Mouse (Mus musculus) hindbrain, postnatal 0 days (tissue): ENCODE data around the gene Nudt21. TPM values are rescaled to one million over a fixed set of nuclear protein-coding genes. Genes with fewer than 3 reads are reported as not detected.
"Not testable (repeated sequence)": the region's sequence is repeated elsewhere in the genome, so short reads cannot be mapped to it uniquely, and the experiment has no call there.

ENCODE experiments used
- ATAC-seq: fragments of 200-750 bp; cut with Nextera tagmentation; 2 replicates; pipeline ENCODE4 v1.8.0; 2017; ENCODE audit warnings: mild to moderate bottlenecking, moderate TSS enrichment, moderate library complexity
- DNase-seq: peaks from one replicate; pipeline ENCODE4 v3.0.0-alpha.2; 2015; ENCODE audit warnings: low spot score
- H3K27ac ChIP-seq: fragments of 300-500 bp; sonication (generic); 2 replicates; pipeline ENCODE4 v1.5.1; 2014; ENCODE audit warnings: mild to moderate bottlenecking
- H3K27me3 ChIP-seq: fragments of 300-500 bp; sonication (generic); 2 replicates; pipeline ENCODE4 v1.6.1; 2014; ENCODE audit warnings: low read length, mixed read lengths; ENCODE audit not compliant: insufficient read depth
- H3K36me3 ChIP-seq: fragments of 300-500 bp; sonication (generic); 2 replicates; pipeline ENCODE4 v1.6.1; 2014; ENCODE audit warnings: low read length, mixed read lengths; ENCODE audit not compliant: insufficient read depth
- H3K4me1 ChIP-seq: fragments of 300-500 bp; sonication (generic); 2 replicates; pipeline ENCODE4 v1.6.1; 2014; ENCODE audit warnings: antibody characterized with exemption, low read length, mixed read lengths; ENCODE audit not compliant: insufficient read depth
- H3K4me2 ChIP-seq: fragments of 300-500 bp; sonication (generic); 2 replicates; pipeline ENCODE4 v1.6.1; 2014; ENCODE audit warnings: low read depth, mild to moderate bottlenecking, low read length, moderate library complexity, mixed read lengths
- H3K4me3 ChIP-seq: fragments of 300-500 bp; sonication (generic); 2 replicates; pipeline ENCODE4 v1.5.1; 2014; ENCODE audit warnings: low read length
- H3K9ac ChIP-seq: fragments of 300-500 bp; sonication (generic); replicated peaks from 2 replicates; pipeline ENCODE4 v1.6.1; 2014; ENCODE audit warnings: mild to moderate bottlenecking, low read length, moderate library complexity, mixed read lengths
- H3K9me3 ChIP-seq: fragments of 300-500 bp; sonication (generic); 2 replicates; pipeline ENCODE4 v1.6.1; 2016; ENCODE audit warnings: low read length, mixed read lengths
- CTCF ChIP-seq: IDR thresholded peaks from 2 replicates; pipeline ENCODE4 v1.5.1; 2016; ENCODE audit warnings: antibody characterized with exemption, control low read depth, low read depth
- WGBS: fragments of 180-500 bp; shearing (Covaris S2); extraction: QIAGEN DNeasy Blood & Tissue Kit; methylation state at CpG from one replicate; pipeline ENCODE4 v1.1.7; 2014; 5-methylcytosine and 5-hydroxymethylcytosine counted together
- polyA plus RNA-seq: library from polyadenylated mRNA; unstranded; fragments of >200 nt; fragmentation: Nextera tagmentation; extraction: Ambion mirVana; gene quantifications from 2 replicates; pipeline ENCODE4 v1.2.1, GENCODE M21; 2015
- total RNA-seq: library from RNA; depleted of rRNA; stranded (reverse); fragments of >200 nt; gene quantifications from 2 replicates; pipeline ENCODE4 v1.2.3, GENCODE M21; 2014

Gene Nudt21
- total and polyA plus RNA-seq, 2 experiments from 2014 or later = 58.8 to 94.5 TPM

DNA sequence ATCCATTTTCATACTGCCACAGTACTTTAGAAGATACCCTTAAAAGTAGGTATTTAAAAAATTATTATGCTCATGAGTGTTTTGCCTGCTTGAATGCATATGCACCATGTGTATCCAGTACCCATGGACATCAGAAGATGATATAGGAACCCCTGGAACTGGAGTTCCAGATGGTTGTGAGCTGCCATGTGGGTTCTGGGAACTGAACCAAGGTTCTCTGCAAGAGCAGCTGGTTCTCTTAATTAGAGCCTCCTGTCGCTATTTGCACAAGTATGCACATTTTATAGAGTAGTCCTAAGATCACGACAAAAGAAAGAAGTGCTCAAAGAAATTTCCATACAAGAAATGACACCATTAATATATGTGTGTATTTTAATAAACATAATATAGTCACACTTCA is 11.0 kb upstream of the Nudt21 start:
- Histone ChIP-seq H3K4me3 (no peak overlapping the region), H3K27ac (no peak overlapping the region), H3K4me1 (no peaks in the 10 kb centered on the region), H3K9ac (no peak overlapping the region), H3K4me2 (no peak overlapping the region), H3K27me3 (no peaks in the 10 kb centered on the region), H3K9me3 (no peaks in the 10 kb centered on the region), H3K36me3 (peaks cover 9% of the 10 kb centered on the region; the same call in 1 of the 2 replicates)
- ATAC-seq = no peak
- no peak for TF ChIP-seq CTCF
- DNase-seq = peak; percentile 27
- 59% methylated on average over 2 of the region's 2 CpGs for WGBS

DNA sequence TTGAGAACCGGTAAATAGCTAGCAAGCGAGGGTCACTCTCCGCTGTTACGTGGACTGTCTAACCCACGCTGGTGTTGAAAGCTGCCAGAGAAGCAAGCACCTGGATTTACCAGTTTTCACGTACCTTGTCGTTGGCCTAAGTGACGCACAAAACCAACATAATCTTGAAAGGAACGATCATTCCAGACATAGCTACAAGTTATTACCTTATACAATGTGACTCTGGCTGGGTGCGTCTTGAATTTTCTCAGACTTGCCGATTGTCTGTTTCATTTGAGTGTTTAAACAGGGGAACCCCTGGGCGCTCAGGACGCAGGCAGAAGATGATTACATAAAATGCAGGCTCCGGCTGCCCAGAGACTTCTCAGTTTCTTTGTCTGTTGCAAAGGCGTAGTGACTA is 975 bp upstream of the Nudt21 start:
- 5% methylated on average over 15 of the region's 15 CpGs for WGBS
- Histone ChIP-seq H3K4me2 (peak overlapping the region; percentile 78), H3K4me1 (peaks cover 7% of the 10 kb centered on the region), H3K9ac (peak overlapping the region; percentile 64), H3K27me3 (no peaks in the 10 kb centered on the region), H3K4me3 (peak overlapping the region; percentile 78), H3K9me3 (no peaks in the 10 kb centered on the region), H3K27ac (peak overlapping the region; percentile 66; the same call in 1 of the 2 replicates), H3K36me3 (no peaks in the 10 kb centered on the region; the same call in 1 of the 2 replicates)
- ATAC-seq = no peak
- peak; percentile 25 for DNase-seq
- TF ChIP-seq CTCF = no peak

DNA sequence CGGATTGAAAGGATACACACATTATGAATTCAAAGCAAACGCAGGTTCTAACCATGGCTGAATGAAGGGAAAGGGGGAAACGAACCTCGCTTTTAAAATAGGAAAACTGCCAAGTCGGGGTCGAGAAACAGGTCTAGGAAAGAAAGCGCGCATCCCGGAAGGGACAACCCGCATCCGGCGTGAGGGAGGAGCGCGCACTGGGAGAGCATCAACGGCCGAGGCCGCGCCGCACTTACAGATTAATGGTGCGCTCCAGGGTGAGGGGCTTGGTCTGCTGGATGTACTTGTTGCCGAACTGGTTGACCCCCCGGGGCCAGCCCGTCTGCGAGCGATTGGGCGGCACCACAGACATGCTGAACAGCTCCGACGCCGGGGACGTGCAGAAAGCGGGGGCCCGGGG is 290 bp downstream of the Nudt21 start:
- Histone ChIP-seq H3K27ac (peak overlapping the region; percentile 83), H3K4me3 (peak overlapping the region; percentile 78), H3K9ac (peak overlapping the region; percentile 63), H3K4me2 (peak overlapping the region; percentile 82)
- not testable (repeated sequence) for H3K9me3 ChIP-seq, H3K36me3 ChIP-seq, H3K27me3 ChIP-seq, H3K4me1 ChIP-seq
- peak; percentile 88 for ATAC-seq
- peak; percentile 83 for DNase-seq
- WGBS = under 1% methylated on average over 21 of the region's 32 CpGs

DNA sequence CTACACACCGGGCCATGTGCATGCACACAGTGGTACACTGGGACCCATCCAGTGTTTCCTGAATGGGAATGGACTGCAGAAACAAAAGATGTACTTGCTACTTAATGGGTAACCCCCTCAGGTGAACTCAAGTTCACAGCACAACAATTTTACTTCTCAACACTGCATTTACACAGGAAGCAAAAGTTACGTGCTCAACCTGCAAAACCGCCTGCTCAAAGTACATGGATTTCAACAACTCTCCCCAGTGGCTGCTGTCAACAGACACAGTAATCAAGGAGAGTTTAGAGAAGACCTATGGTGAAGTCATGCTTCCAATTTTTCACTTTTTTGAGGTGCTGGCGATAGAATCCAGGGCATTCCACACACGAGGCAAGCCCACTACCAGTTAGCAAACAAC is 1.6 kb downstream of the Nudt21 start:
- Histone ChIP-seq H3K4me2 (peak overlapping the region; percentile 82), H3K4me3 (peak overlapping the region; percentile 78; the same call in 1 of the 2 replicates), H3K27me3 (no peaks in the 10 kb centered on the region), H3K36me3 (peaks cover 4% of the 10 kb centered on the region), H3K27ac (no peak overlapping the region), H3K9me3 (no peaks in the 10 kb centered on the region), H3K4me1 (peaks cover 7% of the 10 kb centered on the region), H3K9ac (no peak overlapping the region)
- no peak for DNase-seq
- no peak for TF ChIP-seq CTCF
- ATAC-seq = no peak
- 61% methylated on average over 5 of the region's 5 CpGs for WGBS

DNA sequence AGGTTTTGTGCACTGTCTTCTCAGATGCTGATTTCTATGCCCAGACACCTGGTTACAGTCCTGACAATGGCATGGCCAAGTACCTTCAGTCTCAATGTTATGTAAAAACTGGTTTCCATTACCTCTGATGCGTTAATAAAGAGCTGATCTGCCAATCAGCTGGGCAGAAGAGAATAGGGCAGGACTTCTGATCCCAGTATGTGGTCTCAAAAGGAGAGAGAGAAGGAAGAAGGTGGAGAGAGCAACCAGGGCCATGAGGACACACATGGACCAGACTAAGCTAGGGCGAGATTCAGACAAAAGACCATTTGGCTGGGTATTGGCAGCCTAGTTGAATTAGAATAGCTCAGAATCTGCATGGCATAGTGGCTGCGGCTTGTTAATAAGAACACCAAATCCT is 3.2 kb downstream of the Nudt21 start:
- Histone ChIP-seq H3K27ac (no peak overlapping the region), H3K4me1 (peaks cover 7% of the 10 kb centered on the region), H3K9me3 (no peaks in the 10 kb centered on the region), H3K4me2 (no peak overlapping the region), H3K27me3 (no peaks in the 10 kb centered on the region), H3K9ac (no peak overlapping the region), H3K4me3 (no peak overlapping the region), H3K36me3 (peaks cover 18% of the 10 kb centered on the region)
- ATAC-seq (no peak), DNase-seq (no peak)
- no peak for TF ChIP-seq CTCF
- 51% methylated on average over 3 of the region's 3 CpGs for WGBS

DNA sequence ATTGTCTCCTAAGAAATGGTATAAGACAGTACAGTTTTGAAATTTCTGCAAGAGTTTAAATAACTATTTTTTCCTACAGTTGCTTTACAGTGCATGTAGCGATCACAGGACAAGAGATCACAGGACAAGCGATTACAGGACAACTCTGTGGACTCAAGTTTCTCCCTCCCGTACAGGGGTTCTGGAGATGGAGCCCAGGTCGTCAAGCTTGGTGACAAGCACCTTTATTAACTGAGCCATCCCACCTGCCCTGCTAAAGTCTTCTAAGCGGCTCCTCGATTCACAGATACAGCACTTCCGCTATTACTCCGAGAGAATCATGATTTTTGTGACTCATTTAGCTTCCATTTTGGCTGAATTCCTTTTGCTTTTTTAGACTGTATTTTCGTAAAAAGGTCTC is 7.1 kb downstream of the Nudt21 start:
- H3K27me3 ChIP-seq = no peaks in the 10 kb centered on the region
- H3K9ac ChIP-seq = no peak overlapping the region
- peaks cover 38% of the 10 kb centered on the region for H3K36me3 ChIP-seq
- DNase-seq (no peak), ATAC-seq (no peak)
- no peak overlapping the region for H3K27ac ChIP-seq
- WGBS = 96% methylated on average over 9 of the region's 9 CpGs
- TF ChIP-seq CTCF = no peak
- no peak overlapping the region for H3K4me2 ChIP-seq
- H3K4me3 ChIP-seq = no peak overlapping the region
- no peaks in the 10 kb centered on the region for H3K9me3 ChIP-seq
- H3K4me1 ChIP-seq = no peaks in the 10 kb centered on the region; the same call in 1 of the 2 replicates

DNA sequence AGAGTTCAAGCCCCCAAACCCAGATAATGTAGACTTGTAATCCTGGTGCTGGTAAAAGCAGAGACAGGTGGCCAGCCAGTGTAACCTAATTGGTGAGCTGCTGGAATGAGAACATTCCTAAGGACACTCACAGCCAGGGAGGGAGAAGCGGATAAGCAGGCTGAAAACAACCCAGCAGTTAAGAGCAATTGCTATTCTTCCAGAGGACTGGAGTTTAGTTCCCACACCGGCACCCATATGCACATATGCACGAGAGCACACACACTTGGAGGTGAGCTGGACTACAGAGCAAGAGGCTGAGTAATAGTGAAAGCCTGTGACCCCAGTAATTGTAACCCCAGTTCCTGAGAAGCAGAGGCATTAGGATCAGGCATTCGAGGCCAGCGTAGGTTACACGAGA is 12.9 kb downstream of the Nudt21 start:
- Histone ChIP-seq H3K4me2 (no peak overlapping the region), H3K27ac (no peak overlapping the region), H3K9me3 (no peaks in the 10 kb centered on the region), H3K4me3 (no peak overlapping the region), H3K27me3 (no peaks in the 10 kb centered on the region), H3K36me3 (peaks cover 38% of the 10 kb centered on the region), H3K9ac (no peak overlapping the region), H3K4me1 (no peaks in the 10 kb centered on the region)
- no peak for DNase-seq
- no peak for TF ChIP-seq CTCF
- WGBS = 96% methylated on average over 6 of the region's 6 CpGs
- no peak for ATAC-seq
